Mouse (Mus musculus) heart, embryonic 14.5 days (tissue): ENCODE measurements at regions not wholly inside any gene's neighbourhood (a gene's known extent, or its start where the extent isn't known, plus 50 kb on each side); places are given as distances from the start of the nearest gene placed in this dataset.

Experiments used
- ATAC-seq: fragments of 200-750 bp; cut with Nextera tagmentation; 2 replicates; pipeline ENCODE4 v1.8.0; 2017; ENCODE audit warnings: low read depth, moderate TSS enrichment; ENCODE audit not compliant: insufficient number of reproducible peaks, insufficient read depth, low FRiP score
- H3K27ac ChIP-seq, 2 experiments: fragments of 200-500 bp in 1 of 2; fragments of 300-500 bp in 1 of 2; sonication (generic) in 1 of 2; replicated peaks in 1 of 2; 2 replicates each; pipeline ENCODE4 v1.5.1; 2012 to 2014; ENCODE audit warnings: low read depth in 2 of 2, low read length in 2 of 2, control low read depth in 1 of 2, mild to moderate bottlenecking in 1 of 2, mixed read lengths in 1 of 2; ENCODE audit not compliant: control insufficient read depth in 1 of 2, insufficient read depth in 1 of 2
- H3K27me3 ChIP-seq: fragments of 300-500 bp; sonication (generic); 2 replicates; pipeline ENCODE4 v1.6.1; 2014; ENCODE audit warnings: mild to moderate bottlenecking, low read length, control low read depth; ENCODE audit not compliant: control insufficient read depth, insufficient read depth
- H3K36me3 ChIP-seq: fragments of 300-500 bp; sonication (generic); 2 replicates; pipeline ENCODE4 v1.6.1; 2014; ENCODE audit warnings: mild to moderate bottlenecking, control low read depth, low read length, mixed read lengths; ENCODE audit not compliant: control insufficient read depth, insufficient read depth
- H3K4me1 ChIP-seq, 2 experiments: fragments of 200-500 bp in 1 of 2; fragments of 300-500 bp in 1 of 2; sonication (generic) in 1 of 2; 2 replicates each; pipeline ENCODE4 v1.6.1; 2012 to 2014; ENCODE audit warnings: low read length in 2 of 2, control low read depth in 1 of 2, mixed read lengths in 1 of 2; ENCODE audit not compliant: control insufficient read depth in 2 of 2, insufficient read depth in 2 of 2
- H3K4me2 ChIP-seq: fragments of 300-500 bp; sonication (generic); 2 replicates; pipeline ENCODE4 v1.6.1; 2014; ENCODE audit warnings: mild to moderate bottlenecking, low read length
- H3K4me3 ChIP-seq, 2 experiments: fragments of 200-500 bp in 1 of 2; fragments of 300-500 bp in 1 of 2; sonication (generic) in 1 of 2; 2 replicates each; pipeline ENCODE4 v1.5.1; 2012 to 2014; ENCODE audit warnings: low read length in 2 of 2, mild to moderate bottlenecking in 2 of 2, control low read depth in 1 of 2, low read depth in 1 of 2, moderate library complexity in 1 of 2; ENCODE audit not compliant: control insufficient read depth in 1 of 2, insufficient read depth in 1 of 2
- H3K9ac ChIP-seq: fragments of 300-500 bp; sonication (generic); 2 replicates; pipeline ENCODE4 v1.6.1; 2014; ENCODE audit warnings: mild to moderate bottlenecking, low read length
- H3K9me3 ChIP-seq: fragments of 300-500 bp; sonication (generic); 2 replicates; pipeline ENCODE4 v1.6.1; 2016; ENCODE audit warnings: low read length, control low read depth; ENCODE audit not compliant: control insufficient read depth
- WGBS: fragments of 180-500 bp; shearing (Covaris S2); extraction: QIAGEN DNeasy Blood & Tissue Kit; methylation state at CpG from one replicate; pipeline ENCODE4 v1.1.7; 2014; 5-methylcytosine and 5-hydroxymethylcytosine counted together

DNA sequence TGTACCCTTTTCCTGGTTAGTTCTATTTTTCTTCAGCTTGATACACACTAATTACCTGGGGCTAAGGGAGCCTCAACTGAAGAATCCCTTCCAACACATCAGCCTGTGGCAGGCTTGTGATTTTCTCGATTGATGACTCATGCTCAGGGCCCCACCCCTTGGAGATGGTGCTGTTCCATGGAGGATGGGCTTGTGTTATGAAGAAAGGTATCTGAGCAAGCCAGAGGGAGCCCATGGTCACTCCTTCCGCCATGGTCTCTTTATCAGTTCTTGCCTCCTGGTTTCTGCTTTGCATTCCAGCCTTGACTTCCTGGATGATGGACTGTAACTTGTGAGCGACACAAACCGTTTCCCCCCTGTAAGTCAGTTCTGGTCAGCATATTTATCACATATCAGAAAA, 131.1 kb upstream of the Kcnj16 start:
- no peak overlapping the region for H3K4me2 ChIP-seq
- 71% methylated on average over 4 of the region's 4 CpGs for WGBS
- H3K27me3 ChIP-seq = no peaks in the 10 kb centered on the region
- H3K9me3 ChIP-seq = no peaks in the 10 kb centered on the region
- no peaks in the 10 kb centered on the region for H3K4me1 ChIP-seq
- H3K36me3 ChIP-seq = no peaks in the 10 kb centered on the region
- H3K27ac ChIP-seq = no peak overlapping the region
- no peak overlapping the region for H3K9ac ChIP-seq
- ATAC-seq = no peak
- H3K4me3 ChIP-seq = no peak overlapping the region

DNA sequence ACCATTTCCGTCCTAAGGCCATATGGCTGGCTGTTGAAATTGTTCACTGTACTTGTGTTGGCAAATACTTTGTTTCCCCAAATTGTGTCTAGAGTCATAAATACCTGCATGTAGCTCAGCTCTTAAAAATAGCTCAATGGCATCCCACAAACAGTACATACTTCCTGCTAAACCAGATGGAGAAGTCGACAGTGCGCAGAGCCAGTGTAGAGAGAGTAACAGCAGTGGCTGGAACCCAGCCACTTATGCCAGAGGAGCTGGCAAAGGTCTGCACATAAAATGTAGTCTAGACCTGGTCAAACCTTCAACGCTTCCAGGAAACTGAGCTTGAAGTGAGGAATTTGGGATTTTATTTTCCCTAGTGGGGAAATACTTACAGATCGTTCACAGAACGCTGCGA, 128.5 kb upstream of the Kcnj16 start:
- H3K9me3 ChIP-seq = no peaks in the 10 kb centered on the region
- no peaks in the 10 kb centered on the region for H3K27me3 ChIP-seq
- H3K4me2 ChIP-seq = no peak overlapping the region
- H3K9ac ChIP-seq = no peak overlapping the region
- no peak for ATAC-seq
- 85% methylated on average over 7 of the region's 7 CpGs for WGBS
- no peak overlapping the region for H3K27ac ChIP-seq
- no peak overlapping the region for H3K4me3 ChIP-seq
- H3K4me1 ChIP-seq = no peaks in the 10 kb centered on the region
- no peaks in the 10 kb centered on the region for H3K36me3 ChIP-seq

- no peak for ATAC-seq
- H3K9ac ChIP-seq = no peak overlapping the region
Measured at GRCm38 (mm10) chr11:110868319-110868718, 99.5 kb upstream of the Kcnj16 start.

DNA sequence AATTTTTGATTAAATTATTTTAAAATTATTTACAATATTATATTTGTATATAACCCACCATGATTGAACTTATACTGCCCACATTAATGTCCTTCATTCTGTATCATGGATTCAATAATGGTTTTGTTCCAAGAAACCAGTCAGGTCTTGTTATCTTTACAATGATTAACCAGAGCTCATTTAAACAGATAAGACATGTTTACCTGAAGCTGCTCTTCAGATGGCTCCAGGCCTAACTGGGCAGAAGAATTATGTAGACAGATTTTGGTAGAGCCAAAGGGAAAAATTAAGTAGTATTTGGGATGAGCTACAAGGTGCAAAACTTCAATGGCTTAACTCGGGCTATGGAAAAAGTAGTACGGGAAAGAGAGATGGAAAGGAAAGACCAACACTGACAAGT, 97.7 kb upstream of the Kcnj16 start:
- H3K4me2 ChIP-seq = no peak overlapping the region
- no peaks in the 10 kb centered on the region for H3K4me1 ChIP-seq
- no peak overlapping the region for H3K4me3 ChIP-seq
- ATAC-seq = no peak
- H3K9ac ChIP-seq = no peak overlapping the region
- H3K27ac ChIP-seq = no peak overlapping the region
- no peaks in the 10 kb centered on the region for H3K27me3 ChIP-seq
- 98% methylated on average over 2 of the region's 2 CpGs for WGBS
- H3K9me3 ChIP-seq = no peaks in the 10 kb centered on the region
- no peaks in the 10 kb centered on the region for H3K36me3 ChIP-seq

More at GRCm38 (mm10) chr11:110868319-110868718, 99.5 kb upstream of the Kcnj16 start:
- H3K27me3 ChIP-seq = no peaks in the 10 kb centered on the region
- H3K27ac ChIP-seq = no peak overlapping the region
- H3K36me3 ChIP-seq = no peaks in the 10 kb centered on the region
- H3K9me3 ChIP-seq = no peaks in the 10 kb centered on the region
- no peaks in the 10 kb centered on the region for H3K4me1 ChIP-seq
- H3K4me2 ChIP-seq = no peak overlapping the region
- no peak overlapping the region for H3K4me3 ChIP-seq
- 71% methylated on average over 3 of the region's 3 CpGs for WGBS

GRCm38 (mm10) chr11:110874626-110875025, 93.2 kb upstream of the Kcnj16 start:
- Histone ChIP-seq H3K27ac (no peak overlapping the region), H3K9me3 (no peaks in the 10 kb centered on the region), H3K9ac (no peak overlapping the region), H3K36me3 (no peaks in the 10 kb centered on the region), H3K27me3 (no peaks in the 10 kb centered on the region), H3K4me1 (no peaks in the 10 kb centered on the region), H3K4me3 (no peak overlapping the region), H3K4me2 (no peak overlapping the region)
- no peak for ATAC-seq
- 53% methylated on average over 7 of the region's 7 CpGs for WGBS

DNA sequence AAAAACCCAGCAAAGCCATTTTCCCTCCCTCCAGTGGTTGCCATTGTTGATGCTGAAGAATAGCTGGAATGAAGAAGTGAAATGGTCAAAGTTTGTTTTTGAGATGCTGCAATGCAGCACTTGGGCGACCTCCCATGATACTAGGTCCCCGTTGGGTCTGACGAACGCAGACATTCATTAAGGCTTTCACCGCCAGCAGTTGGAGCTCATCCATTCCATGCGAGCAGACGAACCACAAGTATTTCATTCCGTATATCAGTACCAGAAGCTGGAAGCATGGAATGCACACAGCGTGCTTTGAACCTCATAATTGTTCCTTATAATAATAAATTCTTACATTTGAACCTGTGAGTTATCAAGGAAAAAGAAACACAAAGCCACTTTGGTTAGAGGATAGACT, 86.9 kb upstream of the Kcnj16 start:
- Histone ChIP-seq H3K36me3 (no peaks in the 10 kb centered on the region), H3K27me3 (no peaks in the 10 kb centered on the region), H3K27ac (no peak overlapping the region), H3K4me3 (no peak overlapping the region), H3K4me1 (no peaks in the 10 kb centered on the region), H3K9ac (no peak overlapping the region), H3K4me2 (no peak overlapping the region), H3K9me3 (no peaks in the 10 kb centered on the region)
- ATAC-seq = no peak
- WGBS = 71% methylated on average over 9 of the region's 9 CpGs

GRCm38 (mm10) chr11:110889354-110890151, 78.3 kb upstream of the Kcnj16 start:
- H3K9me3 ChIP-seq = no peaks in the 10 kb centered on the region
- no peak overlapping the region for H3K27ac ChIP-seq
- H3K9ac ChIP-seq = no peak overlapping the region
- no peak overlapping the region for H3K4me2 ChIP-seq
- ATAC-seq = no peak
- WGBS = 73% methylated on average over 3 of the region's 3 CpGs
- H3K4me1 ChIP-seq = no peaks in the 10 kb centered on the region
- no peak overlapping the region for H3K4me3 ChIP-seq
- no peaks in the 10 kb centered on the region for H3K36me3 ChIP-seq
- no peaks in the 10 kb centered on the region for H3K27me3 ChIP-seq

GRCm38 (mm10) chr11:110890411-110890810, 77.4 kb upstream of the Kcnj16 start:
- Histone ChIP-seq H3K27ac (no peak overlapping the region), H3K9me3 (no peaks in the 10 kb centered on the region), H3K4me3 (no peak overlapping the region), H3K36me3 (no peaks in the 10 kb centered on the region), H3K4me1 (no peaks in the 10 kb centered on the region), H3K27me3 (no peaks in the 10 kb centered on the region), H3K4me2 (no peak overlapping the region), H3K9ac (no peak overlapping the region)
- WGBS = 67% methylated on average over 3 of the region's 3 CpGs
- no peak for ATAC-seq
